Mouse (Mus musculus): ENCODE measurements around the gene Atxn7l3b. TPM values are rescaled to one million over a fixed set of nuclear protein-coding genes. Genes with fewer than 3 reads are reported as not detected.
"Not testable (repeated sequence)": the region's sequence is repeated elsewhere in the genome, so short reads cannot be mapped to it uniquely, and the experiment has no call there.

Gene Atxn7l3b
- polyA plus RNA-seq (2014; fragmentation: Nextera tagmentation; extraction: Ambion mirVana): 102 and 122 TPM in 2 replicates

DNA sequence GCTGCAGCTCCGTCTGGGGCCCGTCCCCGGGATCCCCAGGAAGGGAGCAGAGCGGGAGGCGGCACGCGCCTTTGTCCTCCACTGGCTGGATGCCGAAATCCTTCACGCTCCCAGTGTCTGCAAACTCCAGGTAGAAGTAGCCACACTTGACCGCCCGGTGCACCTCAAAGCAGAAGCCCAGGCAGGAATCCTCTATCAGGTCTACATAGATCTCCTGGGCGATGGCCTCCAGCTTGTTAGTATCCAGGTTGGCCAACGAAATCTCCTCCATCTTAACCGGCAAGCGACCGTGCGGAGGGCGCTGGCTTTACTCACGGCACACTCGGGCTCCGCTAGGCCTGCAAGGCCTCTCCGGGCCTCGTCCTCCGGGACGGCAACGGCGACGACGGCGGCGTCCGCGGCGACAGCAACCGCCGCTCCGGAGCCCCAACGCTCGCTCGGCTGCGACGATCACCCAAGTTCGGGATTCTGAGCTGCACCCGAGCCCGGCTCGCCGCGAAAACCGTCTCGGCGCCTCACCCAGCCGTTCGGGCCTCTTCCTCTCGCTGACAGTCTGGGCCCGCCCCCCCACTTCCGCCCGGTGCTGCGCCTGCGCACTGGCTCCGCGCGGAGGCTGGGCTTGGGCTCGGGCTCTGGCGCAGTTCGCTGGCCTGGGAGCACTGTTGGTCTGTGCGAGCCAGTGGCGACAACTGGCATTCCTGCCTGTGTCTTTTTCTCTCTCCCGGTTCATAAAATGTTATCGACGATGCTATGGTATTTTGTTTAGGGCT is at the start of gene Atxn7l3b:
Gene Atxn7l3b (minus strand): TSS at position 550 of the 770 bp plus-strand sequence.
- H3K9ac ChIP-seq (ENCODE audit: low read depth, low read length): peak within 1 kb of the TSS; percentile 94
- peak; percentile 100 for ATAC-seq (replicated peaks; ENCODE audit: insufficient number of reproducible peaks, low FRiP score, low TSS enrichment)
- H3K27me3 ChIP-seq (ENCODE audit: control insufficient read depth, insufficient read depth, low read length): no peaks in the 10 kb centered on the region
- H3K9me3 ChIP-seq (replicated peaks; ENCODE audit: control insufficient read depth, low read length): no peaks in the 10 kb centered on the region
- WGBS (ENCODE audit: insufficient replicate concordance): 2% methylated on average over 70 of the region's 70 CpGs
- H3K4me1 ChIP-seq (ENCODE audit: control insufficient read depth, insufficient read depth, low read length): peaks cover 16% of the 10 kb centered on the region
- peaks cover 21% of the 10 kb centered on the region for H3K36me3 ChIP-seq (ENCODE audit: control insufficient read depth, insufficient read depth, low read length)
- H3K4me2 ChIP-seq: peak within 1 kb of the TSS; percentile 85
- H3K4me3 ChIP-seq (ENCODE audit: low read depth, low read length): peak within 1 kb of the TSS; percentile 75
- H3K27ac ChIP-seq (ENCODE audit: low read depth, low read length): peak within 1 kb of the TSS; percentile 87

DNA sequence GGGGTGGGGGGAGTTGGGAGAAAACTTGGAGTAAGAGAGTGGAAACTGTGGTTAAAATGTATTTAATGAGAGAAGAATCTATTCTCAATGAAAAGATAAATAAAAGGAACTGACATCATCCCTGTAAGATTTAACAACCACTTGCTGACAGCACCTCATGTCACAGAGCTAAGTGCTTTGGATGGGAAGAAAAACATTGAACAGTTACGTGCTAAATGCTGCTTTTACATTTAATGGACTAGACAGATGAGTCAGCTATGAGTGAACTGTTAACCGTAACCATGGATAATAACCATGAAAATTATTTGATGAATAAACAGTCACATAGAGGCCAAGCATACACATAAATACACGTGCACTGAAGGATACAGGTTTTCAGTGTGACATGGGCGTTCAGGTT is 48.8 kb upstream of the Atxn7l3b start:
- Histone ChIP-seq H3K36me3 (ENCODE audit: control insufficient read depth, insufficient read depth, low read length) (no peaks in the 10 kb centered on the region), H3K4me1 (ENCODE audit: control insufficient read depth, insufficient read depth, low read length) (no peaks in the 10 kb centered on the region), H3K27ac (ENCODE audit: low read depth, low read length) (no peak overlapping the region), H3K4me3 (ENCODE audit: low read depth, low read length) (no peak overlapping the region), H3K4me2 (no peak overlapping the region), H3K27me3 (ENCODE audit: control insufficient read depth, insufficient read depth, low read length) (no peaks in the 10 kb centered on the region), H3K9ac (ENCODE audit: low read depth, low read length) (no peak overlapping the region), H3K9me3 (replicated peaks; ENCODE audit: control insufficient read depth, low read length) (no peaks in the 10 kb centered on the region)
- WGBS (ENCODE audit: insufficient replicate concordance): 66% methylated on average over 4 of the region's 4 CpGs
- ATAC-seq (replicated peaks; ENCODE audit: insufficient number of reproducible peaks, low FRiP score, low TSS enrichment): no peak

DNA sequence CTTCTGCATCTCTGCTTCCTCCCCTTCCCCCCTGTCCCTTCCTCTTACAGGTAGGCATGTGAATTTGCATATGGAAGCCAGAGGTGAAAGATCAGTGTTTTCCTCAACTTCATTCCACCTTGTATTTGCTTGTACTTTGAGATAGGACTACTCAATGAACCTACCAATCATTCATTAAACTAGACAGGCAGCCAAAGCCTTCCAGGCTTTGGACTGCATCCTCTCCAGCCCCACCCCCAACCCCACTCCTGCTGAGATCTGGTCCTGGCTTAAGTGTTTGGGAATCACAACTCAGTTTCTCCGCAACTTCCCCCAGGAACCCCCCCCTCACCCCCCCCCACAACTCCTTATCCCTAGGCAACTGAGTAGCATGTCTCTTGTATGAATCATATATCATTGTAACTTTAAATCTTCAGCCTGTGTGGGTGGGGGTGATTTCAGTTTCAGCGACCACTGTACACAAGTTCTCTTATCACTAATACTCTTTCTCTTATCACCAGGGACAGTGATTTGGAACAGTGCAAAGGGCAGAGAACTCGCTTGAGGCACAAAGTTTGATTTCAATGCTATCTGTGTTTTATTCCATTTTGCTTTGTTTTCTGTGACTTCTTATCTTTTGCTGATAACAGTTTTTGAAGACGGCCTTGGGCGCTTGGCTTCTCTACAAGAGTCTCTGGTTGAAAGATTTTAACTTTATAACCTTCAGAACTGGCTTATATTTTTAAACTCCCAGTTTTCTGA is 44.7 kb upstream of the Atxn7l3b start:
- ATAC-seq (replicated peaks; ENCODE audit: insufficient number of reproducible peaks, low FRiP score, low TSS enrichment): no peak
- no peaks in the 10 kb centered on the region for H3K27me3 ChIP-seq (ENCODE audit: control insufficient read depth, insufficient read depth, low read length)
- no peak overlapping the region for H3K27ac ChIP-seq (ENCODE audit: low read depth, low read length)
- H3K9ac ChIP-seq (ENCODE audit: low read depth, low read length): no peak overlapping the region
- no peak overlapping the region for H3K4me2 ChIP-seq
- no peaks in the 10 kb centered on the region for H3K4me1 ChIP-seq (ENCODE audit: control insufficient read depth, insufficient read depth, low read length)
- H3K9me3 ChIP-seq (replicated peaks; ENCODE audit: control insufficient read depth, low read length): no peaks in the 10 kb centered on the region
- no peak overlapping the region for H3K4me3 ChIP-seq (ENCODE audit: low read depth, low read length)
- 8% methylated on average over 5 of the region's 5 CpGs for WGBS (ENCODE audit: insufficient replicate concordance)
- no peaks in the 10 kb centered on the region for H3K36me3 ChIP-seq (ENCODE audit: control insufficient read depth, insufficient read depth, low read length)

DNA sequence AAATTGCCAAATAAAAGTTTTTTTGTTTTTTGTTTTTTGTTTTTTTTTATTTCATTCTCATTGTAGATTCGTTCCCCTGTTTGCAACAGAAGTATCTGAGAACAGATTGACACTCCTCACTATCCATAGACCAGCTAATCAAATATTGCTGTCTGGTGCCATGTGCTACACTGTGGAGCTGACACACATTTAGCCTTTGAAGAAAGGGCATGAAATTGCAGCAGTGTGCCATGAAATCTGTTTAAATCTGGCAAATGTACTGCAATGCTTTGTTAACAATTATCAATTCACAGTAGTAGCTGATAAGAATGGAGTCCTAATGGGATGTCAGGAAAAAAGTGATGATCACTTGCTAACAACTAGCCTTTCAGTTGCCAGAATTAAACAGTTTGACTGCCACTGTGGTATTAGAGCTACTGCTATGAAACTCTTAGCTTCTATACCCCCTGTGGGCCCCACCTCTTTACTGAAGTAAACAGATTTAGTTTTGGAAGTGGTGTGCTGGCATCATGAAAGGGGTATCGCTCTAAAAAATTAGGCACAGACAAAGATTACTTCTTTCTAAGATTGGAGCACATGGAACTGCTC is 41.3 kb upstream of the Atxn7l3b start:
- Histone ChIP-seq H3K4me1 (ENCODE audit: control insufficient read depth, insufficient read depth, low read length) (no peaks in the 10 kb centered on the region), H3K4me3 (ENCODE audit: low read depth, low read length) (no peak overlapping the region), H3K9me3 (replicated peaks; ENCODE audit: control insufficient read depth, low read length) (no peaks in the 10 kb centered on the region), H3K36me3 (ENCODE audit: control insufficient read depth, insufficient read depth, low read length) (no peaks in the 10 kb centered on the region), H3K4me2 (no peak overlapping the region), H3K27ac (ENCODE audit: low read depth, low read length) (no peak overlapping the region), H3K9ac (ENCODE audit: low read depth, low read length) (no peak overlapping the region), H3K27me3 (ENCODE audit: control insufficient read depth, insufficient read depth, low read length) (no peaks in the 10 kb centered on the region)
- ATAC-seq (replicated peaks; ENCODE audit: insufficient number of reproducible peaks, low FRiP score, low TSS enrichment): no peak
- 63% methylated on average over 2 of the region's 2 CpGs for WGBS (ENCODE audit: insufficient replicate concordance)

DNA sequence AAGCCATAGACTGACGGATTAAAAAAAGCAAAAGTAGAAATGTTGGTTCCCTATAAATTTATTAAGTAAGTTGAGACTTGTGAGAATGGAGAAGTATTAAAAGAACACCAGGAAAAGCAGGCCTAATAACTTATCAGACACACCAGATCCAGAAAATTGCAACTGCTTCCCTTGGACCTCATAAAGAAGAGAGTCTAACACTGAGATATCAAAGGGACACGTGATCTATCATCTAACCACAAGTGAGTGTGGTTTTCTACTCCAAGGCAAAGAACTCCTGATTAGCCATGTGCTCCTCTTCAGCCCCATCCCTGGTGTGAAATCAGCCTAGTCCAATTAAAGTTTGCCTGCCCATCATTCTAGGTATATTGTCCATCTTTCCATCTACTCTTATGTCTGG is 38.8 kb upstream of the Atxn7l3b start:
- Histone ChIP-seq H3K4me1 (ENCODE audit: control insufficient read depth, insufficient read depth, low read length) (no peaks in the 10 kb centered on the region), H3K4me3 (ENCODE audit: low read depth, low read length) (no peak overlapping the region), H3K4me2 (no peak overlapping the region), H3K9ac (ENCODE audit: low read depth, low read length) (no peak overlapping the region), H3K36me3 (ENCODE audit: control insufficient read depth, insufficient read depth, low read length) (no peaks in the 10 kb centered on the region), H3K27me3 (ENCODE audit: control insufficient read depth, insufficient read depth, low read length) (no peaks in the 10 kb centered on the region), H3K27ac (ENCODE audit: low read depth, low read length) (no peak overlapping the region), H3K9me3 (replicated peaks; ENCODE audit: control insufficient read depth, low read length) (no peaks in the 10 kb centered on the region)
- no peak for ATAC-seq (replicated peaks; ENCODE audit: insufficient number of reproducible peaks, low FRiP score, low TSS enrichment)
- WGBS (ENCODE audit: insufficient replicate concordance): 85% methylated on average over 2 of the region's 2 CpGs

DNA sequence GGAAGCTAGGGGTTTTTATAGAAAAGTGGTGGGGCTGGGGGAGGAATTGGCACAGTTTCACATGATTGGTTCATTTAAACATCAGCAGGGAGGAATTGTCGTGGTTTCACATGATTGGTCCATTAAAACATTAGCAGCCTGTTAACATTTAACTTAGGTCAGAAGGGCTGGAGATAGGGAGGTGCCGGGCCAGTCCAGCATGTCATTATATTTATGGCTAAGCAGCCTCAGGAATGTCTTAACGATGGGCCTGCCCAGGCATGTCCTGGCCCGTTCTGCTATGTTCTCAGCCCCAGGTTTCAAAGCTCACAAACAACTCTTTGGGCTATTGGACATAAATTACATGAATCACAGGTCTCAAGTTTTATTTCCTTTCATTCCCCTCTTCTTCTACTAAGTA is 33.4 kb upstream of the Atxn7l3b start:
- H3K27ac ChIP-seq (ENCODE audit: low read depth, low read length); H3K9ac ChIP-seq (ENCODE audit: low read depth, low read length); H3K9me3 ChIP-seq (replicated peaks; ENCODE audit: control insufficient read depth, low read length); H3K4me2 ChIP-seq; H3K27me3 ChIP-seq (ENCODE audit: control insufficient read depth, insufficient read depth, low read length); H3K4me1 ChIP-seq (ENCODE audit: control insufficient read depth, insufficient read depth, low read length); H3K36me3 ChIP-seq (ENCODE audit: control insufficient read depth, insufficient read depth, low read length); ATAC-seq (replicated peaks; ENCODE audit: insufficient number of reproducible peaks, low FRiP score, low TSS enrichment); H3K4me3 ChIP-seq (ENCODE audit: low read depth, low read length): not testable (repeated sequence)
- WGBS (ENCODE audit: insufficient replicate concordance): 63% methylated on average over 4 of the region's 4 CpGs

DNA sequence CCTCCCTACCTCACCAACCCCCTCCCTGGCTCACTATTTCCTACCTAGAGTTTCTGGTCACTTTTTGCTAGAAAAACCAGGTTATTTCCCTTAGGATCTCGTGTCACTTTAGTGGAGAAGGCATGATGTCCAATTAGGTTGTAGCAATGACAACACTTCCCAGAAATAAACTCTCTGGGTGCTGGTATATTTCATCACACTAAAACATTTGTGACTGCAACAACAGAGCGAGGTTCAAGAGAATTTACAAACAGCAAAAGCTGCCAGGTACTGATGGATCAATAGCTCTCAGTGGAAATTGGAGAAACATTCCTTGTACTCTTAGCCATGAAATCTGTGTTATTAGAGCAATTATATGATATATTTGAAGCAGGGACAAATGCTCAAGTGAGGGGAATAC is 25.3 kb upstream of the Atxn7l3b start:
- Histone ChIP-seq H3K9ac (ENCODE audit: low read depth, low read length) (no peak overlapping the region), H3K27me3 (ENCODE audit: control insufficient read depth, insufficient read depth, low read length) (no peaks in the 10 kb centered on the region), H3K4me1 (ENCODE audit: control insufficient read depth, insufficient read depth, low read length) (no peaks in the 10 kb centered on the region), H3K27ac (ENCODE audit: low read depth, low read length) (no peak overlapping the region), H3K4me3 (ENCODE audit: low read depth, low read length) (no peak overlapping the region), H3K9me3 (replicated peaks; ENCODE audit: control insufficient read depth, low read length) (no peaks in the 10 kb centered on the region), H3K36me3 (ENCODE audit: control insufficient read depth, insufficient read depth, low read length) (no peaks in the 10 kb centered on the region), H3K4me2 (no peak overlapping the region)
- 57% methylated on average over 2 of the region's 2 CpGs for WGBS (ENCODE audit: insufficient replicate concordance)
- ATAC-seq (replicated peaks; ENCODE audit: insufficient number of reproducible peaks, low FRiP score, low TSS enrichment): no peak

DNA sequence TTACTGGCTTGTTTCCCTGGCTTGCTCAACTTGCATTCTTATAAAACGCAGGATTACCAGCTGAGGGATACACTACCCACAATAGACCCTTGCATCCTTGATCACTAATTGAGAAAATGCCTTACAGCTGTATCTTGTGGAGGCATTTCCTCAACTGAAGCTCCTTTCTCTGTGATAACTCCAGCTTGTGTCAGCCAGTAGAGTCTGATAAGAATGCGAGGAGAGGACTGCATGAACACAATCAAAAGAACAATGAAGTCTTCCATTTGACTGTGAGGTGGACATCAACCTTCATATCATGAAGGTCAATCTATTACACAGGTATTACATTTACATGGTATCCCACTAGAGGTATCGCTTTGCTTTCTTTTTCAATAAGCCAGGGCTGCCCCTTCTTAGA is 19.7 kb upstream of the Atxn7l3b start:
- no peak for ATAC-seq (replicated peaks; ENCODE audit: insufficient number of reproducible peaks, low FRiP score, low TSS enrichment)
- 72% methylated on average over 3 of the region's 3 CpGs for WGBS (ENCODE audit: insufficient replicate concordance)
- no peak overlapping the region for H3K4me2 ChIP-seq
- H3K4me3 ChIP-seq (ENCODE audit: low read depth, low read length): no peak overlapping the region
- no peaks in the 10 kb centered on the region for H3K36me3 ChIP-seq (ENCODE audit: control insufficient read depth, insufficient read depth, low read length)
- no peaks in the 10 kb centered on the region for H3K9me3 ChIP-seq (replicated peaks; ENCODE audit: control insufficient read depth, low read length)
- no peaks in the 10 kb centered on the region for H3K4me1 ChIP-seq (ENCODE audit: control insufficient read depth, insufficient read depth, low read length)
- H3K27ac ChIP-seq (ENCODE audit: low read depth, low read length): no peak overlapping the region
- H3K9ac ChIP-seq (ENCODE audit: low read depth, low read length): no peak overlapping the region
- no peaks in the 10 kb centered on the region for H3K27me3 ChIP-seq (ENCODE audit: control insufficient read depth, insufficient read depth, low read length)
